Mouse (Mus musculus) midbrain, embryonic 11.5 days (tissue): ENCODE data around the gene Erbb2. TPM values are rescaled to one million over a fixed set of nuclear protein-coding genes. Genes with fewer than 3 reads are reported as not detected.

Experiments used
- ATAC-seq: fragments of 200-750 bp; cut with Nextera tagmentation; 2 replicates; pipeline ENCODE4 v1.8.0; 2017; ENCODE audit warnings: moderate TSS enrichment, moderate library complexity; ENCODE audit not compliant: low FRiP score
- DNase-seq: peaks from one replicate; pipeline ENCODE4 v3.0.0; 2015; ENCODE audit warnings: low spot score; ENCODE audit errors: missing footprints
- H3K27ac ChIP-seq: fragments of 300-500 bp; sonication (generic); 2 replicates; pipeline ENCODE4 v1.5.1; 2014; ENCODE audit warnings: low read depth, low read length
- H3K27me3 ChIP-seq: fragments of 300-500 bp; sonication (generic); 2 replicates; pipeline ENCODE4 v1.6.1; 2014; ENCODE audit warnings: mild to moderate bottlenecking, low read length, moderate library complexity, mixed read lengths; ENCODE audit not compliant: control insufficient read depth, insufficient read depth
- H3K36me3 ChIP-seq: fragments of 300-500 bp; sonication (generic); 2 replicates; pipeline ENCODE4 v1.6.1; 2014; ENCODE audit warnings: mild to moderate bottlenecking, low read length, moderate library complexity, mixed read lengths; ENCODE audit not compliant: control insufficient read depth, insufficient read depth
- H3K4me1 ChIP-seq: fragments of 300-500 bp; sonication (generic); 2 replicates; pipeline ENCODE4 v1.6.1; 2014; ENCODE audit warnings: low read length; ENCODE audit not compliant: control insufficient read depth, insufficient read depth
- H3K4me2 ChIP-seq: fragments of 300-500 bp; sonication (generic); 2 replicates; pipeline ENCODE4 v1.6.1; 2014; ENCODE audit warnings: mild to moderate bottlenecking, moderate library complexity
- H3K4me3 ChIP-seq: fragments of 300-500 bp; sonication (generic); 2 replicates; pipeline ENCODE4 v1.5.1; 2014; ENCODE audit warnings: low read depth, low read length
- H3K9ac ChIP-seq: fragments of 300-500 bp; sonication (generic); 2 replicates; pipeline ENCODE4 v1.6.1; 2014; ENCODE audit warnings: low read length
- H3K9me3 ChIP-seq: fragments of 300-500 bp; sonication (generic); 2 replicates; pipeline ENCODE4 v1.6.1; 2016; ENCODE audit warnings: low read length; ENCODE audit not compliant: control insufficient read depth
- WGBS: fragments of 180-500 bp; shearing (Covaris S2); extraction: QIAGEN DNeasy Blood & Tissue Kit; methylation state at CpG from one replicate; pipeline ENCODE4 v1.1.7; 2014; 5-methylcytosine and 5-hydroxymethylcytosine counted together
- polyA plus RNA-seq: library from polyadenylated mRNA; unstranded; fragments of >200 nt; fragmentation: Nextera tagmentation; extraction: Ambion mirVana; gene quantifications from 2 replicates; pipeline ENCODE4 v1.2.1, GENCODE M21; 2014

Erbb2 gene
- 14.8 TPM in 2 replicates for polyA plus RNA-seq

- H3K4me1 ChIP-seq: peaks cover 26% of the 10 kb centered on the region
Observed at GRCm38 (mm10) chr11:98412273-98412796, at the start of gene Erbb2. Gene Erbb2 (plus strand): TSS chr11:98412470.

GRCm38 (mm10) chr11:98363817-98364216 is 48.5 kb upstream of the Erbb2 start:
- no peak overlapping the region for H3K4me2 ChIP-seq
- no peaks in the 10 kb centered on the region; the same call in 1 of the 2 replicates for H3K36me3 ChIP-seq
- H3K9me3 ChIP-seq: no peaks in the 10 kb centered on the region
- WGBS: 91% methylated on average over 5 of the region's 5 CpGs
- no peak overlapping the region for H3K4me3 ChIP-seq
- no peak overlapping the region for H3K27ac ChIP-seq
- H3K9ac ChIP-seq: no peak overlapping the region
- H3K4me1 ChIP-seq: peaks cover 30% of the 10 kb centered on the region
- H3K27me3 ChIP-seq: no peaks in the 10 kb centered on the region
- peak; percentile 12 for DNase-seq
- ATAC-seq: no peak

More at GRCm38 (mm10) chr11:98412273-98412796, at the start of gene Erbb2:
- H3K4me2 ChIP-seq: peak within 1 kb of the TSS; percentile 98
- H3K27me3 ChIP-seq: peaks cover 9% of the 10 kb centered on the region
- peak within 1 kb of the TSS; percentile 83 for H3K4me3 ChIP-seq
- DNase-seq (peak; percentile 96), ATAC-seq (peak; percentile 80)
- no peaks in the 10 kb centered on the region for H3K36me3 ChIP-seq
- WGBS: 1% methylated on average over 40 of the region's 49 CpGs
- H3K9ac ChIP-seq: peak within 1 kb of the TSS; percentile 88
- H3K27ac ChIP-seq: peak within 1 kb of the TSS; percentile 40; the same call in 1 of the 2 replicates
- no peaks in the 10 kb centered on the region for H3K9me3 ChIP-seq

DNA sequence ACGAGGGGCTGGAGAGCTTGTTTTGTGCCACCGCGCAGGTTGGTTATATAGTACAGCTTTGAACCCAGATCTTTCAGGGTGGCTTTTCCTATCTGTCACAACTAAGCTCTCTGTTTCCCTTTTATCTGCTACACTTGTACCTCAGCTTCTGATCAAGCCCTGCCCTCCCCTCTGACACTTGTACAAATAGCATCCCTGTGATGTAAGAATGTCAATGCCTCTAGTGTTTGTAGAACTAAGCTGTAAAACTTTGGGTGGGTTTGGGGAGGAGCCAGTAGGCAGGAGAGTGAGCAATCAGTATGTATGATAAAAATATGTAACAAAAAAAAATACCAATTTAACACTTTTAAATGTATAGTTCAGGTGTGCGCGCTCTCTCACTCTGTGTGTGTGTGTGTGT is 47.9 kb upstream of the Erbb2 start:
- Histone ChIP-seq H3K4me2 (no peak overlapping the region), H3K4me1 (peaks cover 24% of the 10 kb centered on the region), H3K36me3 (no peaks in the 10 kb centered on the region; the same call in 1 of the 2 replicates), H3K4me3 (no peak overlapping the region), H3K9me3 (no peaks in the 10 kb centered on the region), H3K9ac (no peak overlapping the region), H3K27me3 (no peaks in the 10 kb centered on the region), H3K27ac (no peak overlapping the region)
- ATAC-seq (no peak), DNase-seq (peak; percentile 37)
- 94% methylated on average over 5 of the region's 5 CpGs for WGBS

GRCm38 (mm10) chr11:98366290-98366689 is 46.0 kb upstream of the Erbb2 start:
- H3K4me2 ChIP-seq: no peak overlapping the region
- no peaks in the 10 kb centered on the region for H3K9me3 ChIP-seq
- no peaks in the 10 kb centered on the region; the same call in 1 of the 2 replicates for H3K36me3 ChIP-seq
- no peak overlapping the region for H3K4me3 ChIP-seq
- H3K4me1 ChIP-seq: peaks cover 14% of the 10 kb centered on the region
- WGBS: 80% methylated on average over 10 of the region's 10 CpGs
- ATAC-seq: no peak
- H3K27ac ChIP-seq: no peak overlapping the region
- H3K27me3 ChIP-seq: no peaks in the 10 kb centered on the region
- H3K9ac ChIP-seq: no peak overlapping the region
- DNase-seq: no peak

- ATAC-seq: no peak
- WGBS: 83% methylated on average over 10 of the region's 10 CpGs
- Histone ChIP-seq H3K27ac (no peak overlapping the region), H3K4me1 (peaks cover 17% of the 10 kb centered on the region), H3K9ac (no peak overlapping the region), H3K4me3 (no peak overlapping the region), H3K27me3 (no peaks in the 10 kb centered on the region), H3K4me2 (no peak overlapping the region), H3K36me3 (no peaks in the 10 kb centered on the region; the same call in 1 of the 2 replicates), H3K9me3 (no peaks in the 10 kb centered on the region)
- no peak for DNase-seq
Observed at GRCm38 (mm10) chr11:98367171-98367862, 45.0 kb upstream of the Erbb2 start.

DNA sequence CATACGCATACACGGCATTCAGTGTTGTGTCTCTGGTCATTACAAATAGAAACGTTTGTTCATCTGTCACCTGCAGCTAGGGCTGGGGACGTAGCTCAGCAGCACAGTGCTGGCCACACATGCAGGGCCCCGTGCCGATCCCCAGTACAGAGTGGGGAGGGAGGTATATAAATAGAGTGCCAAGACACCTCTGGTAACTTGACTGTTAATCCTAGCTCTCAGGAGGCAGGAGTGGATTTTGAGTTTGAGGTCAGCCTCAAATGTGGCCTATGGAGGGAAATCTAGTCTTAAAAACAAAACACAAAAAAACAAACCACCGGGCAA is 44.4 kb upstream of the Erbb2 start:
- Histone ChIP-seq H3K36me3 (no peaks in the 10 kb centered on the region; the same call in 1 of the 2 replicates), H3K27ac (no peak overlapping the region)

DNA sequence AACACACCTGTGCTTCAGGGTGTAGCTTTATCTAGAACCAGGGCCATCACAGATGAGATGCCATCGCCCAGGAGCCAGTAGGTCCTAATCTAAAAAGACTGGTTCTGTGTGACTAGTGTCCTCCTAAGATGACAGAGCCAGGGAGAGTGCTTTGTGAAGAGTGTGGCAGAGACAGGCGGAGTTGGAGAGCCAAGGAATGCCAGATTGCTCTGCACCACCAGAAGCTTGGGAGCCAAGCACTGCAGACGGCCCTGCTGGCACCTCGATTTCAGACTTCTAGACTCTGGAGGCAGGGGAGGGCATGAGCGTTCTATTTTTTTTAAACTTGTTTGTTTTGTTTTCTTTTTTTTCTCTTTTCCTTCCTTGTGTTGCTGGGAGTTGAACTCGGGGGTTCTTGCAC is 42.9 kb upstream of the Erbb2 start:
- Histone ChIP-seq H3K9me3 (no peaks in the 10 kb centered on the region), H3K4me2 (no peak overlapping the region), H3K4me1 (peaks cover 21% of the 10 kb centered on the region), H3K36me3 (no peaks in the 10 kb centered on the region; the same call in 1 of the 2 replicates), H3K4me3 (no peak overlapping the region), H3K9ac (no peak overlapping the region), H3K27me3 (no peaks in the 10 kb centered on the region), H3K27ac (no peak overlapping the region)
- 87% methylated on average over 6 of the region's 6 CpGs for WGBS
- ATAC-seq (no peak), DNase-seq (no peak)

More for the DNA sequence above, 44.4 kb upstream of the Erbb2 start:
- no peaks in the 10 kb centered on the region for H3K9me3 ChIP-seq
- no peaks in the 10 kb centered on the region for H3K27me3 ChIP-seq
- peaks cover 20% of the 10 kb centered on the region for H3K4me1 ChIP-seq
- DNase-seq (peak; percentile 49), ATAC-seq (no peak)
- no peak overlapping the region for H3K4me2 ChIP-seq
- H3K4me3 ChIP-seq: no peak overlapping the region
- WGBS: 89% methylated on average over 7 of the region's 7 CpGs
- H3K9ac ChIP-seq: no peak overlapping the region

DNA sequence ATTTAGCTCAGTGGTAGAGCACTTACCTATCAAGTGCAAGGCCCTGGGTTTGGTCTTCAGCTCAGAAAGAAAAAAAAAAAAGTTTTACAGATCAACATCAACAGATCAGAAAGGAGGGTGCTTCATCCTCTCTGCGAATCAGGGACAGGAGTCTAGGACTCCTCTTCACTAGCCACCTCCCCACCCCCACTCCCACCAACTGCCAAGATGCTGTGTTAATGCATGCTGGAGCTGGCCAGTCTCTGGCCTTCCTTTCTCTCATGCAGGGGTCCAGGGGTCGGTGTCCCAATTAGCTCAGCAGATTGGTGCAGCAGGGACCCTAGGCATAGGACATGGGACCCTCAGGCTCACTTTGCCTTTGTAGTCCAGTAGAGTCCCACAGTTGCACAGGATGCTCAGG is 41.7 kb upstream of the Erbb2 start:
- no peak for DNase-seq
- H3K27me3 ChIP-seq: no peaks in the 10 kb centered on the region
- peaks cover 21% of the 10 kb centered on the region for H3K4me1 ChIP-seq
- no peaks in the 10 kb centered on the region for H3K9me3 ChIP-seq
- ATAC-seq: no peak
- H3K4me2 ChIP-seq: no peak overlapping the region
- H3K27ac ChIP-seq: no peak overlapping the region; the same call in 1 of the 2 replicates
- no peaks in the 10 kb centered on the region; the same call in 1 of the 2 replicates for H3K36me3 ChIP-seq
- 75% methylated on average over 2 of the region's 2 CpGs for WGBS
- H3K4me3 ChIP-seq: no peak overlapping the region
- H3K9ac ChIP-seq: no peak overlapping the region

- 0 out of 2 replicates have a peak, but pooled peaks cover under 1% of the 10 kb centered on the region for H3K36me3 ChIP-seq
- peak overlapping the region; percentile 74 for H3K27ac ChIP-seq
- no peaks in the 10 kb centered on the region for H3K27me3 ChIP-seq
- peak; percentile 93 for DNase-seq
- H3K9me3 ChIP-seq: no peaks in the 10 kb centered on the region
- 16% methylated on average over 9 of the region's 10 CpGs for WGBS
- peak; percentile 89 for ATAC-seq
- H3K4me3 ChIP-seq: peak overlapping the region; percentile 19
- peak overlapping the region; percentile 44 for H3K4me2 ChIP-seq
- peaks cover 21% of the 10 kb centered on the region for H3K4me1 ChIP-seq
- peak overlapping the region; percentile 54 for H3K9ac ChIP-seq
Observed at GRCm38 (mm10) chr11:98371556-98372240, 40.6 kb upstream of the Erbb2 start.
